Mouse (Mus musculus): ENCODE data around the gene Gm13279.
"Not testable (repeated sequence)": the region's sequence is repeated elsewhere in the genome, so short reads cannot be mapped to it uniquely, and the experiment has no call there.

Gene Gm13279

GRCm38 (mm10) chr4:88793936-88794675 is 3.1 kb upstream of the Gm13279 start, which contains the start of gene Gm13275:
TSS of gene Gm13275 (plus strand) at chr4:88794487.
- not testable (repeated sequence) for DNase-seq (ENCODE audit: low read depth, low spot score)

- DNase-seq (ENCODE audit: low read depth, low spot score), result not testable (repeated sequence)
These were observed 2.2 kb downstream of the Gm13279 start, which contains the start of gene Gm13285 for GRCm38 (mm10) chr4:88799365-88799764. TSS of gene Gm13285 (plus strand) at chr4:88799665.

GRCm38 (mm10) chr4:88802954-88803353 is 5.8 kb downstream of the Gm13279 start, which contains the start of gene Gm13287:
TSS of gene Gm13287 (plus strand) at chr4:88803254.
- not testable (repeated sequence) for DNase-seq (ENCODE audit: low read depth, low spot score)

DNA sequence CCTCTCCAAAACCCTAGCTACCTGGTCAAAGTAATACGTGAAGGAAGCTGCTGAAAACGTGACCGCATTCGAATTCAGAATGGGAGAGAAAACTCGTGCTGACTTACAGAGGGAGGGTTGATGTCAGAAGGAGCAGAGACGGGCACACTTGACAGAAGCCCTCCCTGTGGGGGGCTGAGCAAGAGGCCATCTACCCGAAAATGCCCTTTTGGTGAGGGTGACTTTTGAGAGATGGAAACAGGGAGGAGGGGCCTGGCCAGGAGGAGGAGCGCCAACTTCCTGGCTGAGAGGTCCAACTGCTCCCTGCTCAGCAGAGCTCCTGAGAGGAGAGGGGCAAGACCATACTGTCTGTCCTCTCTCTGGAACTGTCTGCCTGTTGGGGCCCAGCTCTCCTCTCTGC is 8.0 kb downstream of the Gm13279 start, which contains the start of gene Gm13288:
Gene Gm13288, plus strand, starts transcription at position 301 of the 400 bp plus-strand sequence.
- not testable (repeated sequence) for DNase-seq (ENCODE audit: low read depth, low spot score)

GRCm38 (mm10) chr4:88805761-88806160 is 8.6 kb downstream of the Gm13279 start:
- not testable (repeated sequence) for DNase-seq (ENCODE audit: low read depth, low spot score)

- no peak for DNase-seq (ENCODE audit: low read depth, low spot score)
These were observed 18.7 kb downstream of the Gm13279 start, which contains the start of gene Ifna7 for GRCm38 (mm10) chr4:88815928-88816327. TSS of gene Ifna7 (plus strand) at chr4:88816228.

GRCm38 (mm10) chr4:88819659-88820058 is 22.5 kb downstream of the Gm13279 start, which contains the start of gene Ifna11:
TSS of gene Ifna11 (plus strand) at chr4:88819959.
- DNase-seq (ENCODE audit: low read depth, low spot score), result no peak

GRCm38 (mm10) chr4:88822995-88823394 is 25.8 kb downstream of the Gm13279 start:
- DNase-seq (ENCODE audit: low read depth, low spot score), result no peak

DNA sequence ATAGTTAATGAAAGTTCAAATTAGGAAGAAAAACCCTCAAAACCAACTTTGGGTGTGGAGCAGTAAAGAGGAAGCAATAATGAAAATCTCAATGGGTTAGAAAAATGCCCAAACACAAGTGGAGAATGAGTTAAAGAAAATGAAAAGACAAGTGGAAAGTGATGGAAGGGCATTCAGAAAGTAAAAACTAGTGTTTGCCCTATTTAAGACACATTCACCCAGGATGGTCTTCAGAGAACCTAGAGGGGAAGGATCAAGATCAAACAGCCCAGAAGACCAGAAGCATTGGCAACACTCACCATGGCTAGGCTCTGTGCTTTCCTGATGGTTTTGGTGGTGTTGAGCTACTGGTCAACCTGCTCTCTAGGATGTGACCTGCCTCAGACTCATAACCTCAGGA is 29.9 kb downstream of the Gm13279 start, which contains the start of gene Ifna6:
Gene Ifna6, plus strand, starts transcription at position 301 of the 400 bp plus-strand sequence.
- DNase-seq (ENCODE audit: low read depth, low spot score), result not testable (repeated sequence)

GRCm38 (mm10) chr4:88830523-88830922 is 33.3 kb downstream of the Gm13279 start:
- no peak for DNase-seq (ENCODE audit: low read depth, low spot score)

DNA sequence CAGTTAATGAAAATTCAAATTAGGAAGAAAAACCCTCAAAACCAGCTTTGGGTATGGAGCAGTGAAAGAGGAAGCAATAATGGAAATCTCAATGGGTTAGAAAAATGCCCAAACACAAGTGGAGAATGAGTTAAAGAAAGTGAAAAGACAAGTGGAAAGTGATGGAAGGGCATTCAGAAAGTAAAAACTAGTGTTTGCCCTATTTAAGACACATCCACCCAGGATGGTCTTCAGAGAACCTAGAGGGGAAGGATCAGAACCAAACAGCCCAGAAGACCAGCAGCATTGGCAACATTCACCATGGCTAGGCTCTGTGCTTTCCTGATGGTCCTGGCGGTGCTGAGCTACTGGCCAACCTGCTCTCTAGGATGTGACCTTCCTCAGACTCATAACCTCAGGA is 38.0 kb downstream of the Gm13279 start, which contains the start of gene Ifna5:
Gene Ifna5, plus strand, starts transcription at position 301 of the 400 bp plus-strand sequence.
- DNase-seq (ENCODE audit: low read depth, low spot score), result not testable (repeated sequence)

DNA sequence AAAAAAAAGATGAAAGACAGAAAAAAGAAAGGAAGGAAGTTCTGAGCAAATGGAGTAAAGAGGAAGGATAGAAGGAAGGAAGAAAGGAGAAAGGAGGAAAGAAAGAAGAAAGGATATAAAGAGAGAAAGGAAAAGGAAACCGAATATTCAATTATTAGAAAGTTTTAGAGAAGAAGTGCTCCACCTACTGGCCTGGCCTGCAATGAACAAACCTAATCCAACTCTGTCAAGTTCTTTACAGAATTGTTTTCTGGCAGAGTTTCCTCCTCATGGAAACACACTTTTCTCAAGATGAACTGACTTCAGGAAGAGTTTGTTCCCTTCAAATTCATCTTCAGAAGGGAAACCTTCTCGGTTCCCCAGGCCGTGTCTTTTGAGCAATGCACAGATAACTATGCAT is 41.6 kb downstream of the Gm13279 start:
- no peak for DNase-seq (ENCODE audit: low read depth, low spot score)

DNA sequence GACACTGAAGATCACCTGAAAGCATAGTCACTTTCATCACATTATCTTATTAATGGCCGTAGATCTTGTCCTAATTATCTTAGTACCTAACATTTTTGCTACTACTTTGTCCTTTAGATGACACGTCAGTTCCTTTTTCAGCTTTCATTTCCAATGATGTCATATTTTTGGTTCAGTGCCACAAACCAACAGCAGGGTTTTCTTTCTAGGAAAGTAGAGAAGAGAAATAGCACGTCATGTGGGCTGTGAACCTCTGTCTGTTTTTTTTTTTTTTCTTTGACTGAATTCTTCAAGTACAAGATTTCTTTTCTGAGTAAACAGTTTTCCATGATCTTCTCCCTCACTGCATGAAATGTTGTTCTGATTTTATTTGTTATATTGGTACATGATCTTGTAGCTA is 42.9 kb downstream of the Gm13279 start:
- no peak for DNase-seq (ENCODE audit: low read depth, low spot score)

GRCm38 (mm10) chr4:88841438-88841911 is 44.3 kb downstream of the Gm13279 start, which contains the start of gene Ifna4:
TSS of gene Ifna4 (plus strand) at chr4:88841861.
- DNase-seq (ENCODE audit: low read depth, low spot score), result no peak

DNA sequence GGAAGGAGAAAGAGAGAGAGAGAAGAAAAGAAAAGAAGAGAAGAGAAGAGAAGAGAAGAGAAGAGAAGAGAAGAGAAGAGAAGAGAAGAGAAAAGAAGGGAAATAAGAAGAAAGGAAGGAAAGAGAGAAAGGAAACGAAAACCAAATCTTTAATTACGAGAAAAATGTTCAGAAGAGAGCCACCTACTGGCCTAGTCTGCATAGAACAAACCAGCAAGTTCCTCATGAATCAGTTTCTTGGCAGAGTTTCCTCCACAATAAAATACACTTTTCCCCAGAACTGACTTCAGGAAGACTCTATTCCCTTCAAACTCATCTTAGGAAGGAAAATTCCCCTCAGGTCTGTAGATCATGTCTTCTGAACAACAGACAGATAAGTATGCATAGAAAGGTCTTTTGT is 48.1 kb downstream of the Gm13279 start:
- DNase-seq (ENCODE audit: low read depth, low spot score), result no peak
